Mouse (Mus musculus) kidney, embryonic 16.5 days (tissue): ENCODE measurements around the gene Ncoa5. TPM values are rescaled to one million over a fixed set of nuclear protein-coding genes. Genes with fewer than 3 reads are reported as not detected.

ENCODE experiments used
- ATAC-seq: fragments of 200-750 bp; cut with Nextera tagmentation; 2 replicates; pipeline ENCODE4 v1.8.0; 2017; ENCODE audit warnings: moderate TSS enrichment; ENCODE audit not compliant: low FRiP score, low TSS enrichment
- H3K27ac ChIP-seq: fragments of 300-500 bp; sonication (generic); 2 replicates; pipeline ENCODE4 v1.5.1; 2014; ENCODE audit warnings: low read length
- H3K27me3 ChIP-seq: fragments of 300-500 bp; sonication (generic); 2 replicates; pipeline ENCODE4 v1.6.1; 2014; ENCODE audit warnings: low read length, control low read depth, mixed read lengths; ENCODE audit not compliant: insufficient read depth
- H3K36me3 ChIP-seq: fragments of 300-500 bp; sonication (generic); 2 replicates; pipeline ENCODE4 v1.6.1; 2014; ENCODE audit warnings: low read length, control low read depth, mixed read lengths; ENCODE audit not compliant: insufficient read depth
- H3K4me1 ChIP-seq: fragments of 300-500 bp; sonication (generic); 2 replicates; pipeline ENCODE4 v1.6.1; 2014; ENCODE audit warnings: low read length, control low read depth, mixed read lengths; ENCODE audit not compliant: insufficient read depth
- H3K4me2 ChIP-seq: fragments of 300-500 bp; sonication (generic); replicated peaks from 2 replicates; pipeline ENCODE4 v1.6.1; 2014; ENCODE audit warnings: low read depth, low read length
- H3K4me3 ChIP-seq: fragments of 300-500 bp; sonication (generic); 2 replicates; pipeline ENCODE4 v1.5.1; 2014; ENCODE audit warnings: mild to moderate bottlenecking, low read length
- H3K9ac ChIP-seq: fragments of 300-500 bp; sonication (generic); replicated peaks from 2 replicates; pipeline ENCODE4 v1.6.1; 2014; ENCODE audit warnings: low read length
- H3K9me3 ChIP-seq: fragments of 300-500 bp; sonication (generic); 2 replicates; pipeline ENCODE4 v1.6.1; 2016; ENCODE audit warnings: low read length, control low read depth
- WGBS: fragments of 180-500 bp; shearing (Covaris S2); extraction: QIAGEN DNeasy Blood & Tissue Kit; methylation state at CpG from one replicate; pipeline ENCODE4 v1.1.7; 2014; 5-methylcytosine and 5-hydroxymethylcytosine counted together
- polyA plus RNA-seq: library from polyadenylated mRNA; unstranded; fragments of >200 nt; fragmentation: Nextera tagmentation; extraction: Ambion mirVana; gene quantifications from 2 replicates; pipeline ENCODE4 v1.2.1, GENCODE M21; 2015

Ncoa5 gene
- polyA plus RNA-seq, 1 experiment from 2014 or later: 69.8 TPM

DNA sequence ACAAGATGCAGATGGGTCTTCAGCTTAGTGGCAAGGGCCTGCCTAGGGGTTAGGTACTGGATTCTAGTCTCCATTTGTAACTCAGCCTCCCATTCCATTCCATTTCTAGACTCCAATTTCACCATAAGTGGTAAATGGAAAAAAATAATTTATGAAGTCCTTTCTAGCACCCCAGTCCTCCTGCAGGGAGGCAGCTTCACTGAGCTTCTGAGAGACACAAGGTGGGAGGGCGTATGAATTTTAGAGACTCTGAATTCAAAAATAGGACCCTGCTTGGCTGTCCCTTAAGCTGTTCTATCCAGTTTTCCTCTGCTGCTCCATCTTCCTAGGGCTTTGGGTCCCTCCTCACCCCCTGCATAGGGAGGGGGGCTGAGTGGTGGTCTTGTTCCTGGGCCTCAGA lies 69.7 kb downstream of the Ncoa5 start:
- peaks cover 22% of the 10 kb centered on the region for H3K4me1 ChIP-seq
- H3K27me3 ChIP-seq: peaks cover 39% of the 10 kb centered on the region
- no peak overlapping the region for H3K4me2 ChIP-seq
- ATAC-seq: no peak
- H3K36me3 ChIP-seq: no peaks in the 10 kb centered on the region
- H3K4me3 ChIP-seq: no peak overlapping the region
- no peak overlapping the region for H3K9ac ChIP-seq
- H3K9me3 ChIP-seq: no peaks in the 10 kb centered on the region
- H3K27ac ChIP-seq: no peak overlapping the region
- WGBS: 94% methylated on average over 1 of the region's 1 CpGs

DNA sequence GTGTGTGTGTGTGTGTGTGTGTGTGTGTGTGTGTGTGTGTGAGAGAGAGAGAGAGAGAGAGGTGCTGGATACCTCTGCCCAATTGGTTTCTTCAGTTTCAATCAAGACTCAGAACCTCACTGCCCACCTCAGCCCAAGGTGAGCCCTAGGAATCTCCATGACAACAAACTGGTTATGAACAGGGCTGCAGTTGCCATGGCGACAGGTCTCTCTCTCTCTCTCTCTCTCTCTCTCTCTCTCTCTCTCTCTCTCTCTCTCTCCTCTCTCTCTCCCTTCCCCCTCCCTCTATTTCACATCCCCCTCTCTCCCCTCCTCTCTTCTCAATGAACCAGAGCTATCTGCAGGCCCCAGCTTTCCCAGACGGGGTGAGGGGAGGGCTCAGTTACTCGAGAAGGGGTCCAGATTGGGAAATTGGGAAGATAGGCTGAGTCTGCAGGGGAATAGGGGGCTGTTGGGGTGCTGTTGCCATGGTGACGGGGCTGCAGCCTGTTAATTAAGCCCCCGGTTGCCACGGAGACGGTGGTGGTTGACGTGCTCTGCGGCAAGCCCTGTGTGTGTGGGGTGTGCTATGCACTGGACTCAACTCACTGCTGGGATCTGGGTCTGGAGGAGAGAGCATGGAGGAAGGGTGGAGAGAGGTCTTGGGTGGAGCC lies 70.3 kb downstream of the Ncoa5 start:
- peaks cover 22% of the 10 kb centered on the region for H3K4me1 ChIP-seq
- peaks cover 33% of the 10 kb centered on the region for H3K27me3 ChIP-seq
- no peak overlapping the region for H3K4me2 ChIP-seq
- H3K9ac ChIP-seq: no peak overlapping the region
- no peaks in the 10 kb centered on the region for H3K9me3 ChIP-seq
- no peak for ATAC-seq
- H3K27ac ChIP-seq: no peak overlapping the region
- H3K4me3 ChIP-seq: no peak overlapping the region
- H3K36me3 ChIP-seq: no peaks in the 10 kb centered on the region
- WGBS: 49% methylated on average over 9 of the region's 9 CpGs

DNA sequence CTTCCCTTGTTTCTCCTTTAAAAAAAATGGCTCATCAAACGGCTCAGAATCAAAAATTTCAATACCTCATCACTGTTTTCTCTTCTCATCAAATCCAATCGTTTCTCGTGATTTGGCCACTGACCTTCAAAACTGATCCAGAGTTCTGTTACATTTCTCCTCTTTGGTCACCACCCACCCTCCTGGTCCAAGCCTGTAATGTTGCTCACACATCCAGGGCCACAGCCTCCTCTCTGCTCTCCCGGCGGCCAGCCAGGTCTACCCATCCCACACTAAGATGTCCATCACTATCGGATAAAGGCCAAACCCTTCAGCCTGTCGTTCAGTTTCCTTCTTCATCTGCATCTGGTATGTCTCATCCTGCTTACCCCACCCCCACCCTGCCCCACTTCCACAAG lies 72.5 kb downstream of the Ncoa5 start:
- Histone ChIP-seq H3K4me3 (no peak overlapping the region), H3K4me2 (no peak overlapping the region), H3K36me3 (no peaks in the 10 kb centered on the region), H3K27me3 (peaks cover 11% of the 10 kb centered on the region), H3K4me1 (peaks cover 14% of the 10 kb centered on the region), H3K27ac (no peak overlapping the region), H3K9ac (no peak overlapping the region), H3K9me3 (no peaks in the 10 kb centered on the region)
- ATAC-seq: no peak
- 51% methylated on average over 7 of the region's 7 CpGs for WGBS

DNA sequence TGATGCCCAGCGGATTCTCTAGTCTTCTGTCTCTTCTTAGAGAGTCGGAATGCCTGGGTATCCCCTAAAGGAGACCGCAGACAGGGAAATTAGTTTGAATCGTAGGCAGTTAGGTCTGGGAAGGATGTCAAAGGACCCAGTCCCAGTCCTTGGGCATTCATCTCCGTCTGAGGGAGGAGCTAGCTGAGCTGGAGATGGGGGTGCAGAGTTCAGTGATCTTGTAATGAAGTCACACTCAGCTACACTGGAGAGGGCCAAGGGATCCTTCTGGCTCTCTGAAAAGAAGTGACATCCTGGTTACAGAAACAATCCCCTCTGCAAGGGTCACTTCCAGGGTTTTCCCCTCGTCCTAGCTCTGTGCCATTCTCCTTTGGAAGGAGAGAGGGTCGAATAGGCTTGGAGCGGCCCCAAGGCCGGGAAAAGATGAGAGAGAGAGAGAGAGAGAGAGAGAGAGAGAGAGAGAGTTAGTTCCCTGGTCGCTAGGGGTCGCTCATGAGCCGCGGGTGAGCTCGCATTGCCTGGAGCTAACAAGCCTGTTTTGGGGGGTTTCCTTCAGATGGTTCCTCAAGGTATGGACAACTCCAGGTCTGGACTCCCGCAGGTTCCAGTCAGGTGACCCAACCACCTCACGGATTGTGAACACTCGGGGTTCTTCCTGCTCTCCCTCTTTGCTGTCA lies 73.0 kb downstream of the Ncoa5 start:
- H3K9ac ChIP-seq: no peak overlapping the region
- peak; percentile 10; the same call in 1 of the 2 replicates for ATAC-seq

DNA sequence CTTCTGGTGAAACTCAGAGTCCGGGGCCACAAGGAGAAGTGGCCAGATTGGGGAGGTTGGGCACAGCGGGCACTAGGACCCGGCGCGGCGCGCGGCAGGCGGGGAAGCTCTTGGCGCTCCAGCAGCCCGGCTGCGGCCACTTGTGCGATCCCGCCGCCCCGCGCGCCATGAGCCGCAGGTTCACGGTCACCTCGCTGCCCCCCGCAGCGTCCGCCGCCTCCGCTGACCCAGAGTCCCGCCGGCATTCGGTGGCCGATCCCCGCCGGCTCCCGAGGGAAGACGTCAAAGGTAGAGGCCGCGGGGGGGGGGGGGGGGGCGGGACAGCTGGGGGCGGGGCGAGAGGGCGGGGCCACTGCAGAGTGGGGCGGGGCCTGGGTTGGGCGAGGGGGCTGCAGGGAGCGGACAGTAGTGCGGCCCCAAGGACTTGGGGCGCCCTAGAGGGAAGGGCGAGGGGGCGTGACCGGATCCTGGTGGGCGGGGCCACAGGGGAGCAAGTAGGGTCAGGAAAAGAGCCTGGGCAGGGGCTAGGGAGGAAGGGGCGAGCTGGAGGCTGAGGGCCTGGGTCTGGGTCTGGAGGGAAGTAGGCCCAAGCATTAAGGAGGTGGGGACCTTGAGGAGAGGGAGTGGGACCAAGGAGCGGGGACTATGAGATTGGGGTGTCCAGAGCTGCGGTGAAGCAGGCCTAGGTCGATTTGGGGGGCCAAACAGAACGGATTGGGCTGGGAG lies 73.8 kb downstream of the Ncoa5 start, which contains the start of gene Slc12a5:
Slc12a5 (plus strand) TSS at position 87 of the 726 bp plus-strand sequence.
- Histone ChIP-seq H3K9me3 (no peaks in the 10 kb centered on the region), H3K4me1 (peaks cover 14% of the 10 kb centered on the region), H3K9ac (peak within 1 kb of the TSS; percentile 67)

More for the DNA sequence above, 73.0 kb downstream of the Ncoa5 start:
- Histone ChIP-seq H3K4me2 (peak overlapping the region; percentile 73), H3K4me1 (peaks cover 14% of the 10 kb centered on the region), H3K4me3 (peak overlapping the region; percentile 62), H3K27me3 (peaks cover 6% of the 10 kb centered on the region), H3K9me3 (no peaks in the 10 kb centered on the region), H3K27ac (no peak overlapping the region), H3K36me3 (no peaks in the 10 kb centered on the region)
- WGBS: 10% methylated on average over 17 of the region's 17 CpGs

DNA sequence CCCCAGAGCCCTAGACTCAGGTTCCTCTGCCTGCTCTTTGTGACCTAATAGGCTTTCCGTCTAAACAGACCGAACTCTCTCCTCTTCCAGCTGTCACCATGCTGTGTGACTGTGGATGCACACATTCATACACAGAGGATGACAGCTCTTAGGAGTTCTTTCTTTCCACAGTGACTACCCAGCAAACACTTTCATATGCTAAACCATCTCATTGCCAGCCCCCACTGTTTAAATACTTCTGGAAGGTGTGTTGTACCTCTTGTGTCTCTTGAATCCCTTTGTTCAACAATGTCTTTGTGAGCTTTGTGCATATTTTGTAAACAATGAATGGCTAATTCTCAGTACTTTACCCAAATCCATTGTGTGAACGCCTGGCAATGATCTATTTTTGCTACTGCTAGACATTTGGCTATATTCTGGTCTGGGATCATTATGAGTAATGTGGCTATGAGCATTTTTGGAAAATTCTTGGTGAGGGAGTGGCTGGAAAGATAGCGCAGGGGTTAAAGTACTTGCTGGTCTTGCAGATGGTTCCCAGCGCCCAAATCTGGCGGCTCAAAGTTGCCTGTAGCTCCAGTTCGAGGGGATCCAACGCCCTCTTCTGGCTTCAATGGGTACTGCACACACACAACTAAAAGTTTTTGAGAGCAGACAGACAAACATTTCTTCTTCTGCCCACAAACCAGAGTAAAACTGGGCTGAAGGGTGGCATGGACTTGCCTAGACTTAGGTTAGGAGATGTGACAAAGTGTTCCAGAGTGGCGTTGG lies 76.9 kb downstream of the Ncoa5 start:
- no peak for ATAC-seq
- H3K27me3 ChIP-seq: peaks cover 15% of the 10 kb centered on the region
- H3K9me3 ChIP-seq: no peaks in the 10 kb centered on the region
- peaks cover 19% of the 10 kb centered on the region for H3K4me1 ChIP-seq
- H3K36me3 ChIP-seq: no peaks in the 10 kb centered on the region
- no peak overlapping the region for H3K27ac ChIP-seq
- no peak overlapping the region for H3K9ac ChIP-seq
- no peak overlapping the region for H3K4me2 ChIP-seq
- WGBS: 71% methylated on average over 9 of the region's 9 CpGs
- H3K4me3 ChIP-seq: no peak overlapping the region

More for the DNA sequence above, 73.8 kb downstream of the Ncoa5 start, which contains the start of gene Slc12a5:
- Histone ChIP-seq H3K36me3 (no peaks in the 10 kb centered on the region), H3K27ac (no peak within 1 kb of the TSS), H3K4me2 (peak within 1 kb of the TSS; percentile 73), H3K27me3 (peaks cover under 1% of the 10 kb centered on the region; the same call in 1 of the 2 replicates), H3K4me3 (peak within 1 kb of the TSS; percentile 62)
- WGBS: under 1% methylated on average over 35 of the region's 54 CpGs
- ATAC-seq: peak; percentile 76

DNA sequence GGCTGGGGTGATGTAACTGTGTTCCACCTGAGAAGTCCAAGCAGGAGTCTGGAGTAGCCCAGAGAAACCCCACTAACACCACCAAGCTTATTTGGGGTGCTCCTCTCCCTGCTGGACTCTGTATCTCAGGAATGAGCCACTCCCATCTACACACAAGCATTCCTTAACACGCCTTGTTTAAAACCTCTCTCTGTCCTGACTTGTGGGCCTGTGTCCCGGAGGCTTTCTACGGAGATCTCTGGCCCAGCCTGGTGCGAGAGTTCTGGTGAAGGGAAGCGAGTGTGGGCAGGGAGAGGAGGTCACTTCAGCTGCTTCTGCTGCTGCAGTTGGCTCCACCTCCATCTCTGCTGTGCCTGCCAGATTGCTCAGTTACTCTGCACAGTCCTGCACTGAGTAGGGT lies 78.5 kb downstream of the Ncoa5 start:
- 0 out of 2 replicates have a peak, but pooled peaks cover 4% of the 10 kb centered on the region for H3K9me3 ChIP-seq
- no peak overlapping the region for H3K9ac ChIP-seq
- no peak for ATAC-seq
- H3K36me3 ChIP-seq: no peaks in the 10 kb centered on the region
- no peak overlapping the region for H3K4me3 ChIP-seq
- peaks cover 13% of the 10 kb centered on the region for H3K4me1 ChIP-seq
- 65% methylated on average over 5 of the region's 5 CpGs for WGBS
- H3K27ac ChIP-seq: no peak overlapping the region
- H3K4me2 ChIP-seq: no peak overlapping the region
- H3K27me3 ChIP-seq: peaks cover 30% of the 10 kb centered on the region

DNA sequence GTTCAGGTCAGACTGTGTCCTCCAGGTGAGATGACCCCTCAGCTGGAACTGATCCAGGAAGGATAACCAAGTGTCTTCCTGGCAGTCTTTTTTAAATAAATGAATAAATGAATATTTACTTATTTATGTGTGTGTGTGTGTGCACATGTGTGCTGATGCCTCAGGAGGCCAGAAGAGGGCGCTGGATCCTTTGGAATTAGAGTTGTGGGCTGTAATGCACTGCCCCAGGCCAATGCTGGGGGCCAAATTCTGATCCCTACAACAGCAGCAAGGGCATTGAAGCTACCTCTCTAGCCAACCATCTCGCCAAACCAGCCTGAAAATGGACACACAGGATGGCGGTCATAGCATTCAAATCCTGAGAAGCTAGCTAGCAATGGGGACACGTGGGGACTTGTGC lies 78.9 kb downstream of the Ncoa5 start:
- Histone ChIP-seq H3K27ac (no peak overlapping the region), H3K4me1 (peaks cover 9% of the 10 kb centered on the region), H3K9ac (no peak overlapping the region), H3K36me3 (no peaks in the 10 kb centered on the region), H3K4me3 (no peak overlapping the region), H3K27me3 (peaks cover 35% of the 10 kb centered on the region), H3K9me3 (0 out of 2 replicates have a peak, but pooled peaks cover 4% of the 10 kb centered on the region), H3K4me2 (no peak overlapping the region)
- 72% methylated on average over 4 of the region's 4 CpGs for WGBS
- no peak for ATAC-seq

DNA sequence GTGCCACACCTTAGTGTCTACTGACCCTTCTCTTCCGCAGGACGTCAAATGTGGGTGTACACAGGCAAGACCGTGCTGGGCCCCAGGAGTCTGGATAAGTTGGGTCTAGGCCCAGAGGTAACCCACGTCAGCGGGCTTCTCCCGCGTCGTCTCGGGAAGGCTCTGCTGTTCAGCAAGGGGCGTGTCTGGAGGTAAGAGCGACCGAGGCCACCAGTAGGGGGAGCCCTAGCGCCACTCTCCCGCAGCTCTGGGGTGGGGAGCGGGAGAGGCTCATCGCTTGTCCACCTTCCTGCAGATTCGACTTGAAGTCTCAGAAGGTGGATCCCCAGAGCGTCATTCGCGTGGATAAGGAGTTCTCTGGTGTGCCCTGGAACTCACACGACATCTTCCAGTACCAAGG lies 81.4 kb downstream of the Ncoa5 start:
- no peaks in the 10 kb centered on the region for H3K36me3 ChIP-seq
- H3K4me2 ChIP-seq: peak overlapping the region; percentile 24; the same call in 1 of the 2 replicates
- WGBS: under 1% methylated on average over 21 of the region's 21 CpGs
- H3K9me3 ChIP-seq: 0 out of 2 replicates have a peak, but pooled peaks cover 4% of the 10 kb centered on the region
- peaks cover 10% of the 10 kb centered on the region for H3K4me1 ChIP-seq
- no peak overlapping the region for H3K4me3 ChIP-seq
- peaks cover 60% of the 10 kb centered on the region for H3K27me3 ChIP-seq
- peak; percentile 71; the same call in 1 of the 2 replicates for ATAC-seq
- H3K9ac ChIP-seq: no peak overlapping the region
- no peak overlapping the region for H3K27ac ChIP-seq
